Mouse (Mus musculus) frontal cortex, postnatal 10 days (tissue): ENCODE results near the gene Lmtk2.

Experiments used
- DNase-seq, 2 experiments: peaks; one replicate each; pipeline ENCODE4 v3.0.0; 2022; ENCODE audit warnings: low spot score in 2 of 2, mixed read lengths in 1 of 2

The Lmtk2 gene

DNA sequence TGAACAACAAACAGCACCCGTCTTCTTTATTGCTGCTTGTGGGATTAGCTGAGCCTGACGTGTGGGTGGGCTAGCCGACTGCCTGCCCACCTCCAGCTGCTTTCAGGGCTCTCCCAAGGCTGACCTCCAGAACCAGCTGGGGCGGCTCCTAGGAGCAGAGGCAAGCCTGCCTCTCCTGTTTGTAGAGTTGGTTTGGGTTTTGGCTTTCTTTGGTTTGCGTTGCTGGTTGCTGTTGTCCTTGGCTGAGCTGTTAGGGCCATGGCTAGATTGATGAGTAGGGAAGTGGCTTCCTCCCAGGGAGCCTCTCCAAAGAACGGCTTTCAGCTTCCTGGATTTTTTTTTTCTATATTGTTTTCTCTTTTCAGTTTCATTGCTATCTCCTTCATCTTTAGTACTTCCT is 78.0 kb downstream of the Lmtk2 start:
- DNase-seq: no peak

DNA sequence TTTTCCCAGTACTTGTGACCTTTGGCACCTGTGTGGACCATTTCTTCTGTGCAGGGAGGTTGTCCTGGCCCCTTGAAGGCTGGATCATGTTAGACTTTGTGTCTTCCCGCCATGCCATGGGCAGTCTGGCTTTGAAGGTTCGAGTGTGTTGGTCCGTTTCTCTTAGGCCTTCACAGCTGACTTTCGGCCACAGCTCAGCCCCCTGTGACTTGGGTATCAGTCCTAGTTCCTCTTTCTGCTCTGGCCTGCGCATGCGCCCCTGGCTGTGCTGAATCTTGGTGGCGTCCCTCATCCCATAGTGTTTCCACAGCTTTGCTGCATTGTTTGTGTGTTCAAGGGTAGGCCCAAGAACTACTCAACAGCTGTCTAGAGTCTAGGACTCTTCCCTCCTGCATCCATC is 81.0 kb downstream of the Lmtk2 start:
- no peak for DNase-seq

DNA sequence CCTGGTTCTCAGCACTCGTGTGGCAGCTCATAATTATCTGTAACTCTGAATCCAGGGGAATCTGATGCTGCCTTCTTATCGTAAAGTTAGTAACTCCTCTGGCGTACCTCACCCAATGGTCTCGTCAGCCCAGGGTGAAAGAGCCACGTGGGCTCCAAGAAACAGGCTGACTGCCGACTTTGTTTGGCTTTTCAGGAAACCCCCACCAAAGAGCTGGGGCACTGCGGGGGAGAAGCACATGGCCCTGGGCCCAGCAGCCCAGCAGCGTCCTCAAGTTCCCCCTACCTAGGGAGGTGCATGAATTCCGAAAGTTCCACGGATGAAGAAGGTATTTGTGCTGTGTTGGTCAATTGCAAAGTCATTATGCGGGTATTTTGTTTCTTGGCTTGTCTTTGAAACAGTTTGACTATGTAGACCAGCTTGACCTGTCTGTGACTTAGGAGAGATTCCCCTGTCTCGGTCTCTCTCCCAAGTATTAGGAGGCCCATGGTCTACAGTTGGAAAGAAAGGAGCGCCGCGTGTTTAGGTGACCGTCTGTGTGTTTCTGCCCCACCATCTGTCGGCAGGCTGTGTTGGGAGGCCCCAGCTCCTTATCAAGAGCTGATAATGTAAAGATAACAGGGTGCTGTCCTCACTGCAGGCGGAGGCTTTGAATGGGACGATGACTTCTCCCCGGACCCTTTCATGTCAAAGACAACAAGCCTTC is 82.5 kb downstream of the Lmtk2 start:
- DNase-seq: no peak

DNA sequence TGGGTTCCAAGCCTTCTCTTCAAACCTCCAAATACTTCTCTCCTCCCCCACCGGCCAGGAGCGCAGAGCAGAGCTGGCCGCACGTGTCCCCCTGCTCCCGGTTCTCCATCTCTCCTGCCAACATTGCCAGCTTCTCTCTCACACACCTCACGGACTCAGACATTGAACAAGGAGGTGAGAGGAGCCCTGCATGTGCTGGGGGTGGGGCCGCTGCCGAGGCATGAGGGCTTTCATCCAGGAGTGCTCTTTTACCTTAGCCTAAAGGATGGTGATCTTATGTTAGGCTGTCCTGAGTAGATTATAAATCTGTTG is 83.0 kb downstream of the Lmtk2 start:
- no peak for DNase-seq

DNA sequence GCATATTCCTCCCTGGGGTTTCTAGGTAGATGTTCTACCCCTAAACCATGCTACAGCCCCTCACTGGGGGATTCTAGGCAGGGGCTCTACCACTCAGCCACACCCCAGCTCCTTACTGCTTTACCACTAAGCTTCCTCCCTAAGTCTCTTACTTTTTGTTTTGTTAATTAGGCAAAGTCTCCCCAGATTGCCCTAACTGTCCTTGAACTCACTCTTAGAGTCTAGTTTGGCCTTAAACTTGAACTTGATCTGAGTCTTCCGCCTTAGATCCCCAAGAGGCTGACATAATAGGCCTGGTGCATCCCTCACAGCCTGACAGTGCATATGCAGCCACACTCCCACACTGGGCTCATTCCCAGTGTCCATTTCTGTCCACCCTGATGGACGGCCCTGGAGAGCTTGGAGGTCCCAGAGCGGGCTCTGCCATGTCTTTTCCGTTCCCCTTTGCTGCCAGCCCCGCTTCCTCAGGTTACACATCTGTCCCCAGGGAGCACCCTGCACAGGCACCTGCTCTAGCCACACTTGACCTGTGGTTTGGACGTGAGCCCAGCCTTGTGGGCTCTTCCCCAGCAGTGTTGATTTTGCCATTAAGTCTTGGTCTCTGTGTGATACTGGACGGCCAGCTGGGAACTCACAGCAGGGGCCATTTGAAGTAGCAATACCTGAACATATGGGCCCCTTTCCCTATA is 83.6 kb downstream of the Lmtk2 start:
- no peak for DNase-seq

DNA sequence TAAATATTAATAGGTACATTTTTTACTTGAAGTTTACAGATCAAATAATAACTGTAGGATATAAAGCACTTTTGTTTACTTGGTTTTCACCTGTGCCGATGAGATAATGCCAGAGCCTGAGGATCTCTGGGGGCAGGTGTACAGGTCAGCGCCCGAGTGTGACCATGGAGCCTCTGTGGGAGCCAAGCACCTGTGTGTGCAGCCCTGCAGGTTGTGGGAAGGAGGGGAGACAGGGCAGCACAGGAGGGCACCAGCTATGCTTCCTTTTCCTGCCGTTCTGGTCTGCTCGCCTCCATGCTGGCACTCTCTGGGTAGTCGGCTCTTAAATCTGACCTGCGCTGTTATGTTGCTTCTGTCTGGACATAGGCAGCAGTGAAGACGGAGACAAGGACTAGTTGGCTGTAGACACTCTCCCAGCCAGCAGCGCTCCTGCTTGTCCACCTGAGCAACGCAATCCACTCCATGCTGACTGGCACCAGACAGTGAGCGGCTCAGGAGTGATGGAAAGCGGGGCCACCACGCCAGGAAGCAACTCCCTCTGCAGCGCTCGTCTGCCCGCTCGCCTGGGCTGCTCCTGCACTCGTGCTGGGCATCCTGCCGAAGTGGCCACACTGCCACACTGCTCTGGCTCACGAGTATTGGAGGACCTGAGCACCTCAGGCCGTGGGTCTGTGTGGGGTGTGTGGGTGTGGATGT is 84.3 kb downstream of the Lmtk2 start:
- no peak for DNase-seq

DNA sequence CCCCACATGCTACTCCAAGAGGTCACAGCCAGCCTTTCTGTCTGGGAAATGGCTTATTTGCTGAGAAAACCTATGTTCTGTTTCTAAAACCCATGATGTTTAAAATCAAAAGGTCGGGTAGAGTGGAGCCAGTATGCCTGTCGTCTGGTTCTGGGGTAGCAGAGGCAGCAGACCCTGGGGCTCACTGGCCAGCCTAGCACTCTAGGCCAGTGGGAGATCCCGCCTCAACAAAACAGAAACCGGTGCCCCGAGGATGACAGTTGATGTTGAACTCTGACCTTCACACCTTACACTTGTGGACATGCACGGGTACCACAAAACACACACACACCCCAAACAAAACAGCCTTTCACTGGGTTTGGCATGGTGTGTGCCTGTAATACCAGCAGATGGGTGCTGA is 88.2 kb downstream of the Lmtk2 start:
- no peak for DNase-seq

DNA sequence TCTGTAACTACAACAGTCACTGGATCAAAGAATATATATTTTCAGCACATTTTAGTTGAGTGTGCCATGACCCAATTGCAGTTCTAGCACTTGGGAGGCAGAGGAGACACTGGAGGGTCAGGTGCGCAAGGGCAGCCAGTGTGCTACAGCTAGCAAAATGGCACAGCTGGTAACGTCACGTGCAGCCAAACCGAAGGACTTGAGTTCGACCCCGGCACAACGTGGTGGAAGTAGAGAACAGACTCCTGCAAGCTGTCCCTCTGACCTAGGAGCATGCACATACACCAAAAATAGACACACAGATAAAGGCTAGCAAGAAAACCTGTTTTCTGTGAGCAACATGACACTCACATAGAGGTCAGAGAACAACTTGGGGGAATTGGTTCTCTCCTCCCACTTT is 89.1 kb downstream of the Lmtk2 start:
- DNase-seq: no peak

DNA sequence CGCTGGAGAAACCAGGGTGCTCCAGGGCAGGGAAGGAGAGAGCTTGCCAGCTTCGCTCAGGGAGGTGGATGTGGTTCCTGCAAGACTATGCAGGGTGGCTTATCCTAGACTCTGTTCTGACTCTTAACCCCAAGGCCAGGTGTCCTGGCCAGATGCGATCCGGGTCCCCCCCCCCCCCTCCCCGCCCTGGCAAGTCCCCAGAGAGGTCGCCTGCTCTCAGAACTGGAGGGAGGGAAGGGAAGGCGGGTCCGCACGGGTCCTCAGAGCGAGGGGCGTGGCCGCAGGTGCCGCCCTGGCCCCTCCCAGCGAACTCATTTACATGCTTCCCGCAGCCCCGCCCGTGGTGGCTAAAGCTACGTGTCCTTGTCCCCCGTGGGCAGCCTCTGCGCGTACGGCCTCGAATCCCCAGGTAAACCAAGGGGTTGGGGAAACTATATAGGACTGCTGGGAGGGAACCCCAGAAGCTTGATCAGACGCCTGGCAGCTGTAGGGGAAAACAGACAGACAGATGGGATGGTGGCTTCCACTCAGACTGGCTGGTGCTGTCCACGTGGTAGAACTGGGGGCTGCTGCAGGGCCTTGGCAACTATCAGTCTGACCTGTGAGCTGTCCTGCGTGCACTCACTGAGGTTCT is 89.8 kb downstream of the Lmtk2 start, which contains the start of gene Bhlha15:
Bhlha15 (plus strand) TSS at position 337 of the 634 bp plus-strand sequence.
- DNase-seq: no peak

DNA sequence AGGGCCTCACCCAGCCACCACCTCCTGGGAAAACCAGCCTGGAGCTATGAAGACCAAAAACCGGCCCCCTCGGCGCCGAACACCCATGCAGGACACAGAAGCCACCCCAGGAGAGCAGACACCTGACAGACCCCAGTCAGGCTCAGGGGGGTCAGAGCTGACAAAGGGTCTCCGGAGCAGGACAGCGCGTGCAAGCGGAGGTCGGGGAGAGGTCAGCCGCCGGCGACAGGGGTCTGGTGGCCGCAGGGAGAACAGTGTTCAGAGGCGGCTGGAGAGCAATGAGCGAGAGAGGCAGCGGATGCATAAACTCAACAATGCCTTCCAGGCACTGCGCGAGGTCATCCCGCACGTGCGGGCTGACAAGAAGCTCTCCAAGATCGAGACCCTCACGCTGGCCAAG is 90.8 kb downstream of the Lmtk2 start:
- DNase-seq: no peak

DNA sequence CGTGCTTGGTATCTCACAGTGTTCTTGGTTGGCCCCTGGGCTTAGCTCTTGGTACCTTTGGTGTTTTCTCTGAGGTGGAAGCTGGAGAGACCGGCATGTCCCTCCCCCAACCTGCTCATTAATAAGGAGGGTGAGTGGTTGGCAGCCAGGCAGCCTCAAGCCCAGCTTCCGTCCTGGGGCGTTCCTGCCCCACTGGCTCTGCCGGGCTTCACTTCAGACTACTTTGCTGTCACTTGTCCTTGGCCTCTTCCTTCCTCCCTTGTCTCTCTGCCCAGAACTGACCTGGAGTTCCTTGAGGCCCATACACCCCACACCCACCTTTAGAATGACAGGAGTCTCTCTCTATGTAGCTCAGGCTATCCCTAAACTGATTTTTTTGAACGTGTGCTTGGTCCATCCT is 92.4 kb downstream of the Lmtk2 start:
- DNase-seq: no peak

DNA sequence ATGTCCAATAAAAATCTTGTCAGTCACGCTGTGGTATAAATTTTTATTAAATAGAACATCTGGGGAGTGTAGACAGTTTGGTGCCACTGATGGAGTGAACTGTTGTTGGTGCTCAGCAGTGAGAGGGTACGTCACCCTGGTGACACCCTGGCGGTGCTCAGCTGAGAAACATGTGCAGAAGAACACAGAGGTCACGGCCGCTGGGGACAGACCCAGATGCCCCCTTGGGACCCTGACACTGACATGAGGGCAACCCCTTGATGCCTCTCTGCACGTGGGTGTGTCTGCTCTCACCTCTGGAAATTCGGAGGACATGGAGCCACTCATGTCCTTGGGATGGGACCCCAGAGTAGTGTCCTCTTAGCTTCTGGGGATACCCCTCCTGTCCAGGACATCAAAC is 94.2 kb downstream of the Lmtk2 start:
- no peak for DNase-seq

DNA sequence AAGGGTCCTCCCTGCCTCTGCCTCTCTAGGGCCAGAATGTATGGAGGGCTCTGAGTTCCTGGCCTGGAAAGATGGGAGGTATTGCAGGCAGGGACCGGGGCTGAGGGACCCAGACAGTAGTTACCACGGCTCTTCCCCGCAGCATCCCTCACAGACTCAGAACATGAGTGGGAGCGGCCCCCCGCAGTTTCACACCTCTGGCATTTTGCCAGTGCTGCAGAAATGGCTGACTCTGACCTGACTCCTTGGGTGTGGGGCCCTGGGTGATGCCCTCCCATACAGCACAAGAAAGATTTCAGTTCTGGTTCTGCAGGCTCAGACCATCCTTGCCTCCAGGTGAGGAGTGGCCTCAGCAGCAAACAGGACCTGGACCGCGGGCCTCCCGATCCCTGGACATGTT is 95.3 kb downstream of the Lmtk2 start:
- DNase-seq: no peak

DNA sequence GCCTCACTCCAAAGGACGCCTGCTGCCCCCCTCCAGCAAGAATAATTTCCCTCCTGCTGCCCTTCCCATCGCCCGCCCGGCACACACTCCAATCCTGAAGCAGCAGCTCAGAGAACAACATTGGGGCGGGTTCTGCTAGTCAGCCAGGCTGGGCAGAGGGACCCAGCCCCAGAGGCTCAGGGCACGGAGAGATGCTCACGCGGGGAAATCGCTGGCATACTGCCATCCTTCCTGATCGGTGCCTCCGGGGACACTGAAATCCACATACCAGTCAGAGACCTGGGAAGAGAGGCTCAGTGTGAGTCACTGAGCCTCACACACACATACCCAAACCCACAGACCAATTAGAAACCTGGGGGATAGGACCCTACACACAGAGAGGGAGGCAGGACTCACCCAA is 100.4 kb downstream of the Lmtk2 start:
- no peak for DNase-seq

DNA sequence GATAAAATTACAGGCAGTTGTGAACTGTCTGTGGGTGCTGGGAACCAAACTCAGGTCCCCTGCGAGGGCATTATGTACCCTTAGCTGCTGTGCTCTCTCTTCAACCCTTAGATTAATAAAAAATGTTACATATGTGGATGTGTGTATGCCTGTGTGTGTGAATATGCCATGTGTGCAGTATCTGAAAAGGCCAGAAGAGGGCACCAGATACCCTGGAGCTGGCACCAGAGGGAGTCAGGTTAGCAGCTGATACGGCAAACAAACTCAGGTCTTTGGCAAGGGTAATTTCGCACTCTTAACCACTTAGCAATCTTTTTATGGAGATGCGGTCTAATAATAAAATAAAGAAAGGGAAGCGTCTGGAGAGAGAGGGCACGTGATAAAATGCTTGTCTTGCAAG is 102.2 kb downstream of the Lmtk2 start:
- DNase-seq: no peak

DNA sequence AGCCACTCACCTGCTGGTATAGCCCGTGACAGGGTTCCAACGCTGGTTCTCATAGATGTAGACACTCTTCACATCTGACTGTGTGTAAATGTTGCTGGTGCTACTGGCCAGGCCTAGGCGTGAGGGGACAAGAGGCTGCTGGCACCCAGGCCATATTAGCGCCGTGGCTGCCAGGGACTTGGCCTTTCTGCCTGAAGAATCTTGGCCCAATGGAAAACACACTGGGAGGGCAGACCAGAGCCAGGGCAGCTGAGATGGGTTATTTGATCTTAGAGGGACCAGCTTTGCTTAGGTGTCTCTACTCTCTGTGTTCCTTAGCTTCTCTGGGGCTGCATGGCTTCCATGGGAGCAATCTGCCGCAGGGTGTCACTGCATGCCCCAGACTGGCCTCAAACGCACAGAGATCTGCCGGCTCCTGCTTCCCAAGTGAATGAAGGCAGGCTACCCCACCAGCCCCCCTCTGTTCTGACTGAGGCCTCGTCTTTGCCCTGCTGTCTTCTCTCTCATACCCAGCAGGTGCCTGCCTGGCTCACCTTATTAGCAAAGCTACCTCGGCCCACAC is 103.2 kb downstream of the Lmtk2 start:
- DNase-seq: no peak

DNA sequence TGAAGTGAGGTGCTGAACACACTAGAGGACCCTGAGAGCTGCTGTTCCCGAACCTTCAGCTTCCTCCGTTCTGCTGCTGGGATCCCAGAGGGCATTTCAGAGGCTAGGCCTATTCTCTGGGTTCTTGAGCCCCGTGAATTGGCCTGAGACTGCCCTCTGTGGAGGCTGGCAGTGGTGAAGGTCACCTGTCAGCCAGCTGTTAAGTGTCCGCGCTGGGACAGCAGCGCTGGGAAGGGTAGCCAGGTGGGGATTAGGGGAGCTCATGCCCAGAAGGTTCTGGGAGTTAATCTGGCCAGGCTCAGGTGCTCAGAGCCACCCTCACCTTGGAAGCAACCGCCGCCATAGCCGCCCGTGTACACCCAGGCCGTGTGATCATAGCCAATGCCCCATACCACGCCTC is 104.1 kb downstream of the Lmtk2 start:
- no peak for DNase-seq

DNA sequence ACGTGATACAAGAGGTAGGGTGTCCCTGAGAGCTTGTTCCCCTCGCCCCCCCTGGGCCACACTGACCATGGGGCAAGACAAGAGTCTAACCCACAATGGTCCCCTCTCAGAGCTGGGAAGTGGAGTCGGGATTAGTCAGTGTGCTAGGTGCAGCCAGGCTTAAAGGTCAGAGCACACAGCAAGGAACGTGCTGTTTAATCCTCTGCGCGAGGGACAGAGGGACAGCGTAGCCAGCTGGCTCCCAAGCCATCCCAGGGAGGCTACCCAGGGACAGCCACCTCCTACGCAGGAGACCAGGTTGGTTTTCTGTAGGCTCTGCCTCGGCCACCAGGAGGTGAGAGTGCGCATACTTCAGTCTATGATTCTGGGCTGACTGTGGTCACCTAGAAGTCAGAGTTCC is 104.7 kb downstream of the Lmtk2 start:
- DNase-seq: no peak

DNA sequence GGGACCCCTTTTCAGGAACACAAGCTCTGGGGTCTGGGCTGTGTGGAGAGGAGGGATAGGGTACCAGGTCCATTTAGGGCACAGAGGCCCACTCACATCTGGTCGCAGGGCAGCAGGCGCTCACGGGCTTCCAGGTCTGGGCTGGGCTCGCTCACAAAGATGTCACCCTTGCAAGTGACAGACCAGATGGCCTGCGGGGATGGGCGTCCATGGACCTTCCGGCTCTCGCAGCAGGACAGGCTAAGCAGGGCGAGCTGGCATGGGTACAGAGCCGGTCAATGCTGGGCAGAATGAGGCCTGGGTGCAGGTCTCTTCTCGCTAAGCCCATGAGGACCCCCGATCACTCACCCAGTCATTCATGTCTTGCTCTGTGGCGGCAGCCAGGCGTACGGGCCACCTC is 105.8 kb downstream of the Lmtk2 start:
- no peak for DNase-seq

DNA sequence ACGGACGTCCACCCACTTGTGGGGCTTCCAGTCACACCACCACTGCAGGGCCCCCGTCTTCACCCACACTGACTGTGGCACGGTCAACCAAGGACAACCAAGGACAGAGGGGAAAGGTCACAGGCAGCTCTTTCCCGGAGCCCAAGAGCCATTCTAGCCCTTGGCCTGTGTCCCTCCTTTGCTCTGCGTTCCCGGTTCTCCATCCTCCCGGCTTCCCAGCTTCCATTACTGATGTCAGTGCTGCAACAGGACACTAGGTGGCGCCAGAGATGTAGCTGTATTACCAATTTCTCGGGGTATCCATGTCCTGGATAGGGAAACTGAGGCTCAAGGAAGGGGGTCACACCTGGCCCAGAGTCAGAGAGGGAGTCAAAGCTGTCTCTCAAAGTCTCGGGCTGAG is 107.2 kb downstream of the Lmtk2 start:
- DNase-seq: no peak

DNA sequence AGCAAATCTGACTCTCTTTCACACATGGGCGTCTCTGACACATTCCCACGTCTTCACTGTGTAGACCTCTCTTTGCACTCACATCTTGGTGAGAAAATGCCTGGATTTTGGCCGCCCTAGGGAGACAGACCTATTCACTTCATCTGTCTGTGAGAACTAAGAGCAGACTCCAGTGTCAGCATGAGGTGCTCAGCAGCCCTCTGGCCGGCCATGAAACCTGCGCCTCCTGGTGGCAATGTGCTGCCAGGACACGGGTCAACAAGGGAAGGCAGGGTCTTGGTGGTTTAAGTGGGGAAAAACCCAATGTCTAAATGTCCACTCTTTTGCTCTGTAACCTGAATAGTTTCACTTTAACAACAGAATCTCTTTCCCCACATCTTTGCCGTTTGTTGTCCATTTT is 114.2 kb downstream of the Lmtk2 start:
- no peak for DNase-seq

DNA sequence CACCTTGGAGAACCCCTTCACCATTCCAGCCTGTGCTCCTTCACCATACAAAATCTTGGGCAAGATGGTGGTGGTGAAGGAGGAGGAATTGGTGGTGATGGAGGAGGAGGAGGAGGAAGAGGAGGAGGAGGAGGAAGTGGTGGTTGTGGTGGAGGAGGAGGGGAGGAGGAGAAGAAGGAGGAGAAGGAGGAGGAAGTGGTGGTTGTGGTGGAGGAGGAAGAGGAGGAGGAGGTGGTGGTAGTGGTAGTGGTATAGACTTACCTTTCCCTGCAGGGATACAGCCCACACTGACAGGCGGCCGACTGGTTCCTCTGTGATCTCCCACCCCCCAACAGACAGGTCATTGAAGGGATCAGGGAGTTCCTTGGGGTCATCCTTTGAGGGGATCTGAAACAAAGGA is 115.8 kb downstream of the Lmtk2 start:
- DNase-seq: no peak

DNA sequence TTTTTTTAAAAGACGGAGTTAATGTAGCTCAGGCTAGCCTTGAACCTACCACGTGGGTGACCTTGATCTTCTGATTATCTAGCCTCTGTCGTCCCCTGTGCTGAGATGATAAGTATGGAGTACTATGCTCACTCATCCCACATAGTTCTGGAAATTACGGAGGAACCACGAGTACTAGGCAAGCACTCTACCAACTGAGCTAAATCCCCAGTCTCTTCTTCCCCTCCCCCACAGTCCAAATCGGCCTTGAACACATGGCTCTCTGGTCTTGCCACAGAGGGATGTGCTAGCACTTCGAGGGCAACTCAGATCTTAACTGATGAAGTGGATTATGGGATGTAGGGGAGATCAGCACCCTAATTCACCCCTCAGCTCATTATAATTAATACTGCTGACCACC is 117.8 kb downstream of the Lmtk2 start:
- no peak for DNase-seq
